Mouse (Mus musculus) CH12.LX (cell line): ENCODE results near the gene Erap1. TPM values are rescaled to one million over a fixed set of nuclear protein-coding genes. Genes with fewer than 3 reads are reported as not detected.

Experiments used
- DNase-seq: peaks from one replicate; pipeline ENCODE4 v3.0.0-alpha.2; 2013; ENCODE audit errors: extremely low read depth
- H3K27ac ChIP-seq: 2 replicates; pipeline ENCODE4 v1.5.1; 2012; ENCODE audit warnings: low read depth, mild to moderate bottlenecking, control low read depth, moderate library complexity; ENCODE audit not compliant: insufficient read depth
- H3K27me3 ChIP-seq: replicated peaks from 2 replicates; pipeline ENCODE3; 2012; ENCODE audit warnings: inconsistent platforms
- H3K36me3 ChIP-seq, 2 experiments: replicated peaks in 1 of 2; 2 replicates each; pipeline versions ENCODE3 to v1.6.1; 2012; ENCODE audit warnings: inconsistent platforms in 1 of 2, low read length in 1 of 2, mild to moderate bottlenecking in 1 of 2, mixed read lengths in 1 of 2, moderate library complexity in 1 of 2; ENCODE audit not compliant: control insufficient read depth in 1 of 2, insufficient read depth in 1 of 2
- H3K4me1 ChIP-seq, 2 experiments: 2 replicates each; pipeline ENCODE4 v1.6.1; 2012; ENCODE audit warnings: inconsistent platforms in 1 of 2, moderate library complexity in 1 of 2; ENCODE audit not compliant: insufficient read depth in 2 of 2, control insufficient read depth in 1 of 2
- H3K4me2 ChIP-seq: 2 replicates; pipeline ENCODE4 v1.6.1; 2012; ENCODE audit warnings: low read depth, mild to moderate bottlenecking, control low read depth; ENCODE audit not compliant: poor library complexity, insufficient read depth, severe bottlenecking
- H3K4me3 ChIP-seq, 3 experiments: fragments of 150-350 bp in 1 of 3; sonication (generic) in 1 of 3; replicated peaks in 1 of 3; 2 replicates each; pipeline versions ENCODE3 to v1.5.1; 2011 to 2012; ENCODE audit warnings: low read depth in 2 of 3, low read length in 2 of 3, mild to moderate bottlenecking in 2 of 3, moderate library complexity in 2 of 3, control low read depth in 1 of 3, improper control_type of control experiment in 1 of 3, inconsistent platforms in 1 of 3, mixed read lengths in 1 of 3; ENCODE audit not compliant: poor library complexity in 1 of 3
- H3K79me2 ChIP-seq: replicated peaks from 2 replicates; pipeline ENCODE4 v1.6.1; 2012; ENCODE audit warnings: mild to moderate bottlenecking, moderate library complexity; ENCODE audit not compliant: control insufficient read depth, poor library complexity, insufficient read depth, severe bottlenecking; ENCODE audit errors: extremely low read depth
- H3K9ac ChIP-seq: 2 replicates; pipeline ENCODE4 v1.6.1; 2012; ENCODE audit warnings: low read depth, mild to moderate bottlenecking, control low read depth, moderate library complexity; ENCODE audit not compliant: insufficient read depth
- H3K9me3 ChIP-seq: replicated peaks from 2 replicates; pipeline ENCODE3; 2012; ENCODE audit warnings: low read length, inconsistent platforms, mixed read lengths
- BHLHE40 ChIP-seq: IDR thresholded peaks from 2 replicates; pipeline ENCODE4 v1.6.1; 2011; ENCODE audit warnings: mild to moderate bottlenecking, low read depth, low read length, improper control_type of control experiment
- CHD1 ChIP-seq: IDR thresholded peaks from 2 replicates; pipeline ENCODE4 v1.6.1; 2012; ENCODE audit warnings: low read depth, low read length, improper control_type of control experiment, inconsistent platforms
- CHD2 ChIP-seq: IDR thresholded peaks from 2 replicates; pipeline ENCODE4 v1.6.1; 2011; ENCODE audit warnings: low read length, improper control_type of control experiment
- E2F4 ChIP-seq: IDR thresholded peaks from 2 replicates; pipeline ENCODE4 v1.6.1; 2011; ENCODE audit warnings: low read depth, low read length, improper control_type of control experiment; ENCODE audit not compliant: insufficient replicate concordance
- ELF1 ChIP-seq: IDR thresholded peaks from 2 replicates; pipeline ENCODE4 v1.6.1; 2014; ENCODE audit warnings: low read depth, mild to moderate bottlenecking, inconsistent platforms, low read length, improper control_type of control experiment
- EP300 ChIP-seq: IDR thresholded peaks from 2 replicates; pipeline ENCODE4 v1.6.1; 2011; ENCODE audit warnings: low read length, improper control_type of control experiment
- ETS1 ChIP-seq: conservative IDR thresholded peaks from 2 replicates; pipeline ENCODE4 v1.6.1; 2012; ENCODE audit warnings: low read depth, mild to moderate bottlenecking, inconsistent platforms, low read length, improper control_type of control experiment, moderate library complexity
- GABPA ChIP-seq: IDR thresholded peaks from 2 replicates; pipeline ENCODE4 v1.6.1; 2012; ENCODE audit warnings: low read depth, low read length, improper control_type of control experiment, inconsistent platforms; ENCODE audit not compliant: insufficient replicate concordance
- HCFC1 ChIP-seq: IDR thresholded peaks from 2 replicates; pipeline ENCODE4 v1.6.1; 2012; ENCODE audit warnings: low read depth, mild to moderate bottlenecking, inconsistent platforms, low read length, improper control_type of control experiment
- IRF4 ChIP-seq: IDR thresholded peaks from 2 replicates; pipeline ENCODE4 v1.6.1; 2014; ENCODE audit warnings: low read depth, mild to moderate bottlenecking, inconsistent platforms, low read length, improper control_type of control experiment
- JUN ChIP-seq: IDR thresholded peaks from 2 replicates; pipeline ENCODE4 v1.6.1; 2011; ENCODE audit warnings: low read depth, mild to moderate bottlenecking, low read length, improper control_type of control experiment, moderate library complexity; ENCODE audit not compliant: insufficient read depth
- JUND ChIP-seq: conservative IDR thresholded peaks from 2 replicates; pipeline ENCODE4 v1.6.1; 2011; ENCODE audit warnings: low read depth, low read length, improper control_type of control experiment
- MAFK ChIP-seq: IDR thresholded peaks from 2 replicates; pipeline ENCODE4 v1.6.1; 2011; ENCODE audit warnings: low read length, improper control_type of control experiment; ENCODE audit not compliant: insufficient replicate concordance
- MAX ChIP-seq: IDR thresholded peaks from 2 replicates; pipeline ENCODE4 v1.6.1; 2011; ENCODE audit warnings: low read length, improper control_type of control experiment
- MAZ ChIP-seq: IDR thresholded peaks from 2 replicates; pipeline ENCODE4 v1.6.1; 2012; ENCODE audit warnings: low read depth, mild to moderate bottlenecking, inconsistent platforms, low read length, improper control_type of control experiment, moderate library complexity
- MXI1 ChIP-seq: IDR thresholded peaks from 2 replicates; pipeline ENCODE4 v1.6.1; 2011; ENCODE audit warnings: mild to moderate bottlenecking, low read depth, low read length, improper control_type of control experiment
- MYC ChIP-seq: IDR thresholded peaks from 2 replicates; pipeline ENCODE4 v1.6.1; 2011; ENCODE audit warnings: low read depth, mild to moderate bottlenecking, improper control_type of control experiment, low read length
- NELFE ChIP-seq: IDR thresholded peaks from 2 replicates; pipeline ENCODE4 v1.6.1; 2011; ENCODE audit warnings: low read depth, low read length, improper control_type of control experiment
- POLR2A ChIP-seq: IDR thresholded peaks from 2 replicates; pipeline ENCODE4 v1.6.1; 2011; ENCODE audit warnings: low read depth, mild to moderate bottlenecking, improper control_type of control experiment, low read length
- RCOR1 ChIP-seq: conservative IDR thresholded peaks from 2 replicates; pipeline ENCODE4 v1.6.1; 2012; ENCODE audit warnings: low read depth, mild to moderate bottlenecking, inconsistent platforms, low read length, improper control_type of control experiment
- SMC3 ChIP-seq: IDR thresholded peaks from 2 replicates; pipeline ENCODE4 v1.6.1; 2011; ENCODE audit warnings: low read depth, low read length, improper control_type of control experiment
- TBP ChIP-seq: conservative IDR thresholded peaks from 2 replicates; pipeline ENCODE4 v1.6.1; 2011; ENCODE audit warnings: low read depth, low read length, improper control_type of control experiment
- UBTF ChIP-seq: IDR thresholded peaks from 2 replicates; pipeline ENCODE4 v1.6.1; 2012; ENCODE audit warnings: low read depth, mild to moderate bottlenecking, inconsistent platforms, low read length, improper control_type of control experiment, moderate library complexity
- USF1 ChIP-seq: IDR thresholded peaks from 2 replicates; pipeline ENCODE4 v1.6.1; 2014; ENCODE audit warnings: low read depth, mild to moderate bottlenecking, inconsistent platforms, low read length, improper control_type of control experiment
- USF2 ChIP-seq: conservative IDR thresholded peaks from 2 replicates; pipeline ENCODE4 v1.6.1; 2011; ENCODE audit warnings: low read depth, low read length, improper control_type of control experiment
- ZC3H11A ChIP-seq: IDR thresholded peaks from 2 replicates; pipeline ENCODE4 v1.6.1; 2012; ENCODE audit warnings: low read depth, mild to moderate bottlenecking, inconsistent platforms, low read length, improper control_type of control experiment
- ZNF384 ChIP-seq: IDR thresholded peaks from 2 replicates; pipeline ENCODE4 v1.6.1; 2012; ENCODE audit warnings: low read depth, low read length, improper control_type of control experiment, inconsistent platforms
- dilution Hi-C: fragments of 300-500 bp; cut with MboI; formaldehyde crosslinking; loops from 2 replicates; pipeline ENCODE4 v1.14.3; 2020; ENCODE audit warnings: low sequenced_read_pairs; ENCODE audit not compliant: extremely low pct_unique_long_range_greater_than_20kb, extremely low pct_ligation_motif_present
- in situ Hi-C: fragments of 300-500 bp; cut with MboI; formaldehyde crosslinking; loops from 3 replicates; pipeline ENCODE4 v1.14.3; 2019; ENCODE audit warnings: low sequenced_read_pairs, low pct_ligation_motif_present, low pct_unique_long_range_greater_than_20kb, mixed read lengths
- polyA plus RNA-seq: library from polyadenylated mRNA; unstranded; fragments of >175 nt; gene quantifications from 2 replicates; pipeline ENCODE4 v1.2.1, GENCODE M21; 2012; ENCODE audit warnings: low read depth; ENCODE audit not compliant: insufficient read length
- total RNA-seq, 2 experiments: library from RNA; depleted of rRNA; stranded (reverse); fragments of 300-350 nt in 1 of 2; fragments of >200 nt in 1 of 2; gene quantifications; 2 replicates each; pipeline ENCODE4 v1.2.3; 2012 to 2014

Erap1 gene
- total and polyA plus RNA-seq, 3 experiments, result 65.9 to 114 (median 75.2) TPM

GRCm38 (mm10) chr13:74696225-74696624, 56.9 kb downstream of the Erap1 start:
- dilution Hi-C loops, result no loop called here
- DNase-seq, result no peak

DNA sequence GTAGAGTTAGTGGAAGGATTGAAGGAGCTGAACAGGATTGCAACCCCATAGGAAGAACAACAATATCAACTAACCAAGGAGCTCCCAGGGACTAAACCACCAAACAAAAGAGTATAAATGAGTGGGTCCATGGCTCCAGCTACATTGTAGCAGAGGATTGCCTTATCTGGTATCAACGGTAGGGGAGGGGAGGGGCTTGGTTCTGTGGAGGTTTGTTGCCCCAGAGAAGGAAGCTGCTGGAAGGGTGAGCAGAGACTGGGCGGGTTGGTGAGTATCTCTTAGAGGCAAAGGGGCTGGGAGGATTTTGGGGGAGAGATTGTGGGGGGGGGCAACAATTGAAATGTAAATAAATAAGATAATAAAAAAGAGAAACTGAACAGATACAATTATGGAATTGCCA, 79.6 kb downstream of the Erap1 start:
- in situ Hi-C loops (no loop called here), dilution Hi-C loops (no loop called here)
- H3K9ac ChIP-seq, result no peak overlapping the region
- H3K4me3 ChIP-seq, result no peak overlapping the region
- no peaks in the 10 kb centered on the region for H3K4me1 ChIP-seq
- peaks cover 9 to 28% of the 10 kb centered on the region in 2 experiments for H3K36me3 ChIP-seq
- no peak overlapping the region for H3K27ac ChIP-seq
- no peaks in the 10 kb centered on the region for H3K79me2 ChIP-seq
- TF ChIP-seq NELFE (no peak), CHD2 (no peak), USF1 (no peak), E2F4 (no peak), POLR2A (no peak), JUN (no peak), JUND (no peak), CHD1 (no peak), RCOR1 (no peak), UBTF (no peak), MAFK (no peak), SMC3 (no peak), ETS1 (no peak), EP300 (no peak), MYC (no peak), ZC3H11A (no peak)
- TF ChIP-seq, all 38 proteins: peak for 0
- no peak overlapping the region for H3K4me2 ChIP-seq
- no peaks in the 10 kb centered on the region for H3K9me3 ChIP-seq
- DNase-seq, result no peak
- no peaks in the 10 kb centered on the region for H3K27me3 ChIP-seq

More at GRCm38 (mm10) chr13:74696225-74696624, 56.9 kb downstream of the Erap1 start:
- H3K27ac ChIP-seq, result no peak overlapping the region
- H3K4me1 ChIP-seq, result no peaks in the 10 kb centered on the region
- H3K4me3 ChIP-seq, result no peak overlapping the region
- H3K9ac ChIP-seq, result no peak overlapping the region
- H3K9me3 ChIP-seq, result no peaks in the 10 kb centered on the region
- no peak overlapping the region for H3K4me2 ChIP-seq
- H3K79me2 ChIP-seq, result no peaks in the 10 kb centered on the region
- in situ Hi-C loops, result no loop called here
- H3K36me3 ChIP-seq, result peaks cover 6 to 34% of the 10 kb centered on the region in 2 experiments
- H3K27me3 ChIP-seq, result no peaks in the 10 kb centered on the region
- no peak for TF ChIP-seq MAZ
- no peak for TF ChIP-seq CHD1
- TF ChIP-seq TBP, result no peak
- no peak for TF ChIP-seq MYC
- no peak for TF ChIP-seq RCOR1
- no peak for TF ChIP-seq GABPA
- no peak for TF ChIP-seq JUN
- no peak for TF ChIP-seq BHLHE40
- TF ChIP-seq JUND, result no peak
- no peak for TF ChIP-seq ELF1
- TF ChIP-seq MXI1, result no peak
- no peak for TF ChIP-seq IRF4
- TF ChIP-seq ZNF384, result no peak
- TF ChIP-seq POLR2A, result no peak
- no peak for TF ChIP-seq MAX
- no peak for TF ChIP-seq E2F4
- no peak for TF ChIP-seq USF2
- no peak for TF ChIP-seq HCFC1
